Mouse (Mus musculus) kidney, postnatal 36 days (tissue): ENCODE measurements around the gene Ylpm1.

ENCODE experiments used
- DNase-seq, 2 experiments: peaks; one replicate each; pipeline ENCODE4 v3.0.0; 2021 to 2022; ENCODE audit warnings: mixed read lengths in 2 of 2

Gene Ylpm1

DNA sequence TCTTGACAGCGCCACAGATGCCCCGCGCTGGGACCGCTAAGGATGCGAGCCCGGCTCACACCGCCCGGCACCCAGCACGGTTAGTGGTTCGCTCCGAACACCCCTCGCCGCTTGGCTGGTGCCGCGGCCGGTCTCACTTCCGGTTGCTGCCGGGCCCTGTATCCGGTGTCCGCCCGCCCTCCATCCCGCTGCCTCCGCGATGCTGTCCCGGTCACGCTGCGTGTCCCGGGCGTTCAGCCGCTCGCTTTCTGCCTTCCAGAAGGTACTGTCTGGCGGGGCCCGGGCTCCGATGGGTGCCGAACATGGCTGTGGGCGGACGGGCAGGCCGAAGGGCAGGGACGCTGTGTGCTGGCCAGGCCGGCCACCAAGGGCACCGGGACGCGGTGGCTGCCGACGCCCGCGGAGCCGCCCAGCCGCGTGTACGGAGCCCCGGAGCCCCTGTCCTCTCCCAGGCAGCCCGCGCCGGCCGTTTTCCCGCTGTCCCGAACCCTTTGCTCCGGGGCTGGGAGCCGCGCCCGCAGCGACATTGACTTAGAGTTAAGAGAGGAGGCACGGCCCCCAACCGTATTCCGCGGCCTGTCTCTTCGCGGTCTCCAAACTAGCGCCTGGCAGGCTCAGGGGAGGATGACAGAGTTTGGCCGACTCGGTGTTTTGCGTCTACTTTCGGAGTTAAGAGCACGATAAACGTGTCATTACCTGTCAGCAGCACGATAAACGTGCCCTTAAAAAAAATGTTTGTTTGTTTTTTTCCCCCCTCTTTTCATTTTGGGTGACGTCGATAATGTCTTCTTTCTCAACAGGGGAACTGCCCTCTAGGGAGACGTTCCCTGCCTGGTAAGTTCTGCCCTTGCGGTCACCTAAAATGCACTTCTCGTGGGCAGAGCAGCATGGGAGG, 114.8 kb downstream of the Ylpm1 start, which contains the start of the genes Prox2 and Dlst:
Gene Prox2 (minus strand): TSS at position 62 of the 895 bp plus-strand sequence.
Gene Dlst (plus strand): TSS at position 136 of the 895 bp plus-strand sequence.
- peak; percentile 90 to 94 for DNase-seq

DNA sequence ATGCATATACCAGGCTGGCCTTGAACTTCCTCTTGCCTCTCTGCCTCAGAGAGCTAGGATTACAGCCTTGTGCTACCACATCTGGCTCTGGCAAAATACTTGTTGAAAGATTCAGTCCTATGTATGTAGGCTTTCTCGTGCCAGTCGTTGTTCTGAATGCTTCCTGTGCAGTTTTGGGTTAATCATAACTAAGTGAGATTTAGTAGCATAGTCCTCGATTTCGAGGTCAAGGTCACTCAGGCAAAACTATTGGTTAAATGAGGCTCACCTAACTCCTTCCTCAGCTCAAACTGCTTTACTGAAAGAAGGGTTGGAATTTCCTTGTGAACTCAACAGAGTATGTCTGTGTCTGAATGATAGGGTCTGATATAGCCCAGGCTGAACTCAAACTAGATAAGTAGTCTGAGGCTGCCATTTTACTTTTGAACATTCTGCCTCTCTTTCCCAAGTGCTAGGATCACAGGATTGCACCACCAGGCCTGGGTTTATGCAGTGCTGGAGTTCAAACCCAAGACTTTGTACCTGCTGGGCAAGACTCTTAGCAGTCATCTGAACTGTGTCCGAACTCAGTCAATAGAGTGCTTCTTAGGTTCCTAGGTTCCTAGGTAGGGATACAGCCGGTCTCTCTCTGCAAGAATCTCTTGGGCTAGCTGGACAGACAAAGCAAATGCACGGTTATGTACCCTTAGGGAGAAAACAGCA, 116.6 kb downstream of the Ylpm1 start:
- DNase-seq, result peak; percentile 45 to 48

DNA sequence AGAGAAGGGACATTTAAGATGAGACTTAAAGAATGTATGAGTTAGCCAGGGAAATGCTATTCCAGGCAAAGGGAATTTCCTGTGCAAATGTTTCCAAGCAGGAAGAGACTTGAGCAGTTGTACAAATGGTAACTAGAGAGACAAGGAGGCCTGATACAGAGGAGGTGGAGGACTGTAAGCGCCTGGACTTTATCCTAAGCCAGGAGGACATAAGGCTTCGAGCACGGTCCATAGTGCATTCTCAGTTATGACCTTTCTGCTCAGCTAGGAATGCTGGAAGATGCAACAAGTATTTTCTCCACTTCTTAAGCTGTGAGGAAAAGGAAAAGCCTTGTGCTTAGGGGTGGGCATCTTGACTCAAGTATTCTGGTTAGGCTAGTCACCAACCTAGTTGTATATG, 117.2 kb downstream of the Ylpm1 start:
- DNase-seq, result peak; percentile 53 to 74

- DNase-seq, result no peak
These were observed 117.8 kb downstream of the Ylpm1 start for GRCm38 (mm10) chr12:85113917-85114316.

DNA sequence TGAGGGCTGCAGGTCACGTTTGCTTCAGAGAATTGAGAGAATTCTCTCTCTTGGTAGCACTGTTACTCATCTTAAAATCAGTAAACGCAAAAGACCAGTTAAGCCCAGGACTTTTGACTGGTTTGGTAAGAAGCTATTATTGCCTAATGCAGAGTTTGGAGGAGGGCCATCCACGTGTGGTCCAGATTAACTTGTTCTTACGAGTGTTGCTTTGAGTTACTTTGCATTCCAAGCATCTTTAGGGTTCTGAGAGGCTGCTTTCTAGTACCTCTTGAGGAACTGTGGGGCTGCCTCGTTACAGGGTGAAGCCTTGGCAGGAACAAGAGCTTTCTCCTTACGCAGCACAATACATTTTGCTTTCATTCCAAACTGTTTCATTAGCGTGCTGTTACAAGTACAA, 119.6 kb downstream of the Ylpm1 start:
- DNase-seq, result no peak
